Mouse (Mus musculus) cerebellum, adult 11-12 months (tissue): Measurements from ENCODE around the gene Gm20388.

Source experiments
- DNase-seq: peaks from one replicate; pipeline ENCODE4 v3.0.0; 2022

The Gm20388 gene

GRCm38 (mm10) chr8:119910547-119911257 lies at the start of gene Gm20388:
Gene Gm20388 (plus strand): TSS chr8:119910841.
- peak; percentile 93 for DNase-seq

GRCm38 (mm10) chr8:119861706-119862389 lies 48.8 kb upstream of the Gm20388 start, which contains the start of gene Klhl36:
Gene Klhl36 (plus strand): TSS chr8:119862266.
- DNase-seq, result peak; percentile 97

- DNase-seq, result no peak
Observed at GRCm38 (mm10) chr8:119862390-119862734, 48.3 kb upstream of the Gm20388 start.

GRCm38 (mm10) chr8:119862749-119863148 lies 47.9 kb upstream of the Gm20388 start:
- no peak for DNase-seq

GRCm38 (mm10) chr8:119869616-119870015 lies 41.0 kb upstream of the Gm20388 start:
- no peak for DNase-seq

- no peak for DNase-seq
Observed at GRCm38 (mm10) chr8:119873181-119873580, 37.5 kb upstream of the Gm20388 start.

- no peak for DNase-seq
Observed at GRCm38 (mm10) chr8:119881301-119881700, 29.3 kb upstream of the Gm20388 start.

GRCm38 (mm10) chr8:119881917-119882316 lies 28.7 kb upstream of the Gm20388 start:
- no peak for DNase-seq

- DNase-seq, result no peak
Observed at GRCm38 (mm10) chr8:119883281-119883680, 27.4 kb upstream of the Gm20388 start.

- peak; percentile 38 for DNase-seq
Observed at GRCm38 (mm10) chr8:119885612-119886011, 25.0 kb upstream of the Gm20388 start.

GRCm38 (mm10) chr8:119887130-119887529 lies 23.5 kb upstream of the Gm20388 start:
- no peak for DNase-seq

- no peak for DNase-seq
Observed at GRCm38 (mm10) chr8:119888012-119888411, 22.6 kb upstream of the Gm20388 start.

GRCm38 (mm10) chr8:119897069-119897468 lies 13.6 kb upstream of the Gm20388 start:
- no peak for DNase-seq

GRCm38 (mm10) chr8:119897933-119898332 lies 12.7 kb upstream of the Gm20388 start:
- no peak for DNase-seq

- no peak for DNase-seq
Observed at GRCm38 (mm10) chr8:119901349-119901748, 9.3 kb upstream of the Gm20388 start.

- no peak for DNase-seq
Observed at GRCm38 (mm10) chr8:119901952-119902351, 8.7 kb upstream of the Gm20388 start.

- no peak for DNase-seq
Observed at GRCm38 (mm10) chr8:119904323-119904911, 6.2 kb upstream of the Gm20388 start.

GRCm38 (mm10) chr8:119909944-119910546 lies 596 bp upstream of the Gm20388 start, which contains the start of gene Usp10:
Gene Usp10 (plus strand): TSS chr8:119910360.
- DNase-seq, result peak; percentile 35

- DNase-seq, result no peak
Observed at GRCm38 (mm10) chr8:119911258-119911962, 769 bp downstream of the Gm20388 start.

- DNase-seq, result no peak
Observed at GRCm38 (mm10) chr8:119912643-119913042, 2.0 kb downstream of the Gm20388 start.

- no peak for DNase-seq
Observed at GRCm38 (mm10) chr8:119913181-119913580, 2.5 kb downstream of the Gm20388 start.

- no peak for DNase-seq
Observed at GRCm38 (mm10) chr8:119914161-119914560, 3.5 kb downstream of the Gm20388 start.

GRCm38 (mm10) chr8:119915298-119915697 lies 4.7 kb downstream of the Gm20388 start:
- no peak for DNase-seq
